Mouse (Mus musculus) G1E (cell line): ENCODE results near the gene Rbl2. TPM values are rescaled to one million over a fixed set of nuclear protein-coding genes. Genes with fewer than 3 reads are reported as not detected.

Experiments
- ATAC-seq: 2 replicates; pipeline ENCODE4 v1.8.0; 2016; ENCODE audit warnings: mild to moderate bottlenecking; ENCODE audit not compliant: insufficient number of reproducible peaks, poor library complexity, low FRiP score, severe bottlenecking; ENCODE audit errors: extremely low read depth
- DNase-seq: peaks from one replicate; pipeline ENCODE4 v3.0.0; 2012; ENCODE audit warnings: low spot score
- H3K27me3 ChIP-seq: 2 replicates; pipeline ENCODE4 v1.6.1; 2012; ENCODE audit warnings: mild to moderate bottlenecking, low read length, inconsistent platforms; ENCODE audit not compliant: insufficient read depth
- H3K36me3 ChIP-seq: replicated peaks from 2 replicates; pipeline ENCODE3; 2012; ENCODE audit warnings: mild to moderate bottlenecking, inconsistent platforms
- H3K4me1 ChIP-seq: 2 replicates; pipeline ENCODE4 v1.6.1; 2012; ENCODE audit warnings: low read depth, low read length, inconsistent platforms, mixed read lengths; ENCODE audit not compliant: insufficient read depth
- H3K4me3 ChIP-seq: 2 replicates; pipeline ENCODE4 v1.5.1; 2012; ENCODE audit warnings: low read depth, mild to moderate bottlenecking, inconsistent platforms, low read length, moderate library complexity, mixed read lengths
- H3K9me3 ChIP-seq: replicated peaks from 2 replicates; pipeline ENCODE4 v1.6.1; 2012; ENCODE audit warnings: inconsistent platforms
- CTCF ChIP-seq: IDR thresholded peaks from 2 replicates; pipeline ENCODE4 v1.5.1; 2012; ENCODE audit warnings: low read depth, low read length, inconsistent platforms, mixed read lengths
- GATA1 ChIP-seq: IDR thresholded peaks from 2 replicates; pipeline ENCODE4 v1.6.1; 2012; ENCODE audit warnings: borderline replicate concordance, low read length, inconsistent platforms, mixed read lengths
- GATA2 ChIP-seq: IDR thresholded peaks from 2 replicates; pipeline ENCODE4 v1.6.1; 2012; ENCODE audit warnings: low read depth, low read length, inconsistent platforms, borderline replicate concordance
- POLR2AphosphoS5 ChIP-seq: IDR thresholded peaks from 2 replicates; pipeline ENCODE4 v1.6.1; 2012; ENCODE audit warnings: low read depth, low read length, inconsistent platforms; ENCODE audit not compliant: insufficient replicate concordance
- TAL1 ChIP-seq: conservative IDR thresholded peaks from 2 replicates; pipeline ENCODE4 v1.6.1; 2012; ENCODE audit warnings: low read depth, low read length, inconsistent platforms, mixed read lengths
- polyA plus RNA-seq: library from polyadenylated mRNA; stranded (reverse); fragments of >175 nt; gene quantifications from 2 replicates; pipeline ENCODE4 v1.2.3, GENCODE M21; 2012
- total RNA-seq, 2 experiments: library from RNA; stranded (forward) in 1 of 2; stranded (reverse) in 1 of 2; fragments of 200-1000 nt in 1 of 2; fragments of >200 nt in 1 of 2; fragmentation: Nextera tagmentation in 1 of 2; gene quantifications; 2 replicates each; pipeline ENCODE4 v1.2.3; 2014 to 2017

The Rbl2 gene
- total and polyA plus RNA-seq, 3 experiments, result 4.9 to 79.5 (median 46.2) TPM

DNA sequence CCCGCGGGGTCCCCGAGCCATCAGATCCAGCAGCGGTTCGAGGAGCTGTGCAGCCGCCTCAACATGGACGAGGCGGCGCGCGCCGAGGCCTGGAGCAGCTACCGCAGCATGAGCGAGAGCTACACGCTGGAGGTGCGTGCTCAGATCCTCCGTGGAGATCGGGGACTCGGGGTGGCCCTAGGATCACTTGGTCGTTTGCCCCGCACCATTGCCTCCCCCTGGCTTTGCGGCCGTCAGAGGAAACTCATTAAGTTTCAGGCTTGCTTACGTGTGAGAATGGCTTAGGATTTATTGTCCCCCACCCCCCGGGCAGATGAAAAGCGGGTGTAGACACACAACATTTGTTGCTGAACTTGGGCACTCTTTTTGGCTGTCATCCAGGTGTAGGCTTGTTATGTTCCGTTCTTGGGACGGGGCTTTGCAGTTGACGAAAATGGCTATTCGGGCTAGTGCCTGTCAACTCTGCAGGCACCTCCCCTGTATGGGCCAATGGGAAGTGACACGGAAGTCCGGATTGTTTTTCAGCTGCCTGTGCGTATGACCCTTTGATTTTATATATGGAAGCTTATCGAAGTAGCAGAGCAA lies 510 bp downstream of the Rbl2 start:
- Histone ChIP-seq H3K9me3 (no peaks in the 10 kb centered on the region), H3K4me1 (peaks cover 42% of the 10 kb centered on the region), H3K36me3 (peaks cover 34% of the 10 kb centered on the region), H3K27me3 (no peaks in the 10 kb centered on the region), H3K4me3 (peak overlapping the region; percentile 97)
- TF ChIP-seq TAL1 (no peak), GATA1 (no peak), CTCF (no peak), POLR2AphosphoS5 (no peak)
- DNase-seq (peak; percentile 89), ATAC-seq (peak; percentile 94)

GRCm38 (mm10) chr8:91077077-91077867 lies 7.4 kb downstream of the Rbl2 start:
- Histone ChIP-seq H3K27me3 (no peaks in the 10 kb centered on the region), H3K36me3 (peaks cover 71% of the 10 kb centered on the region), H3K9me3 (no peaks in the 10 kb centered on the region), H3K4me1 (peaks cover 50% of the 10 kb centered on the region), H3K4me3 (no peak overlapping the region; the same call in 1 of the 2 replicates)
- ATAC-seq (peak; percentile 92), DNase-seq (peak; percentile 14)
- TF ChIP-seq CTCF, result no peak
- peak; percentile 65 for TF ChIP-seq TAL1

GRCm38 (mm10) chr8:91079678-91080077 lies 9.8 kb downstream of the Rbl2 start:
- DNase-seq (no peak), ATAC-seq (no peak)
- Histone ChIP-seq H3K4me1 (peaks cover 48% of the 10 kb centered on the region), H3K4me3 (no peak overlapping the region), H3K36me3 (peaks cover 68% of the 10 kb centered on the region), H3K27me3 (no peaks in the 10 kb centered on the region), H3K9me3 (no peaks in the 10 kb centered on the region)
- TF ChIP-seq GATA2 (no peak), CTCF (no peak), POLR2AphosphoS5 (no peak), TAL1 (no peak), GATA1 (no peak)

DNA sequence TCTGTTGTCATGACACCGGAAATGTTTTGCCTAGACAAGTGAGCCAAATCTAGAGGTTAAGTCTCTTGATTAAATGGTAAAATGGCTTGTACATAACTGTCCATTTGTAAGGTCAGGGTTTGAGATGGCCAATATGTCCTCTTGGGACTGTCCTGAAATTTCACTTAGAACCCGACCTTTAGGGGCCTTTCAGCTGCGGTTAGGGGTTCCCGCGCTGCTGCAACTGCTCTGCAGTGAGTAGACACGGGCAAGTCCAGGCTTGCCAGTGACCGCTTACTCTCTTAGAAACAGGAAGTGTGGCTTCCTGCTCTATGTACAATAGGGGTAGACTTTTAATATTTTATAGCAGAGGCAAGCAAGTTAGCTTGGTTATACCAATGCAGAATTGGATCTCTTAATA lies 12.1 kb downstream of the Rbl2 start:
- Histone ChIP-seq H3K4me3 (no peak overlapping the region), H3K36me3 (peaks cover 76% of the 10 kb centered on the region), H3K4me1 (peaks cover 38% of the 10 kb centered on the region), H3K27me3 (no peaks in the 10 kb centered on the region), H3K9me3 (no peaks in the 10 kb centered on the region)
- no peak for DNase-seq
- no peak for TF ChIP-seq TAL1
- TF ChIP-seq GATA1, result no peak
- no peak for TF ChIP-seq POLR2AphosphoS5
- no peak for ATAC-seq

DNA sequence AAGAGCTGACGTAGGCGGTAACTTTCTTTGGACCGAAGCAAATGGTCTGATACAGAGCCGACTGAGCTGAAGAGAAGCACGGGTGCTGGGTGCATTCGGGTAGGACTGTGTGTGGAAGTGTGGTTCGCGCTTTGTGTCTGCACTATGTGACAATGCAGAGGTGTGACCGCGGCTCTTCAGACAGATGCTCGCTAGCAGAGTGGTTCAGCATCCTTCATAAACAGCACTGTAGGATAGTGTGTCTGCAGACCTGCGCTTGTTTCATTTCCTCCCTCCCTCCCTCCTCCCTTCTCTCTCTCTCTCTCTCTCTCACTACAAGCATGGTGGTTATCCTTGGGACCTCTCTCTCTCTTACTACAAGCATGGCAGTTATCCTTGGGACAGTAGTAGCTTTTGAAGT lies 12.6 kb downstream of the Rbl2 start:
- H3K4me1 ChIP-seq, result peaks cover 34% of the 10 kb centered on the region
- no peak for DNase-seq
- H3K9me3 ChIP-seq, result no peaks in the 10 kb centered on the region
- TF ChIP-seq GATA1, result no peak
- no peak for TF ChIP-seq TAL1
- TF ChIP-seq POLR2AphosphoS5, result no peak
- no peak for TF ChIP-seq GATA2
- TF ChIP-seq CTCF, result no peak
- H3K27me3 ChIP-seq, result no peaks in the 10 kb centered on the region
- peaks cover 81% of the 10 kb centered on the region for H3K36me3 ChIP-seq
- ATAC-seq, result no peak
- H3K4me3 ChIP-seq, result no peak overlapping the region

GRCm38 (mm10) chr8:91088452-91088851 lies 18.6 kb downstream of the Rbl2 start:
- no peak for DNase-seq
- no peak for TF ChIP-seq GATA2
- no peak for TF ChIP-seq CTCF
- TF ChIP-seq POLR2AphosphoS5, result no peak
- TF ChIP-seq GATA1, result no peak
- TF ChIP-seq TAL1, result no peak
- 0 out of 2 replicates have a peak, but pooled peaks cover 3% of the 10 kb centered on the region for H3K4me1 ChIP-seq
- H3K9me3 ChIP-seq, result no peaks in the 10 kb centered on the region
- no peak overlapping the region for H3K4me3 ChIP-seq
- no peak for ATAC-seq
- peaks cover 87% of the 10 kb centered on the region for H3K36me3 ChIP-seq
- no peaks in the 10 kb centered on the region for H3K27me3 ChIP-seq
